Mouse (Mus musculus) heart, adult 11 months (tissue): ENCODE measurements around the gene Kif3b.
"Not testable (repeated sequence)": the region's sequence is repeated elsewhere in the genome, so short reads cannot be mapped to it uniquely, and the experiment has no call there.

ENCODE experiments used
- DNase-seq: peaks from one replicate; pipeline ENCODE4 v3.0.0; 2022

The Kif3b gene

DNA sequence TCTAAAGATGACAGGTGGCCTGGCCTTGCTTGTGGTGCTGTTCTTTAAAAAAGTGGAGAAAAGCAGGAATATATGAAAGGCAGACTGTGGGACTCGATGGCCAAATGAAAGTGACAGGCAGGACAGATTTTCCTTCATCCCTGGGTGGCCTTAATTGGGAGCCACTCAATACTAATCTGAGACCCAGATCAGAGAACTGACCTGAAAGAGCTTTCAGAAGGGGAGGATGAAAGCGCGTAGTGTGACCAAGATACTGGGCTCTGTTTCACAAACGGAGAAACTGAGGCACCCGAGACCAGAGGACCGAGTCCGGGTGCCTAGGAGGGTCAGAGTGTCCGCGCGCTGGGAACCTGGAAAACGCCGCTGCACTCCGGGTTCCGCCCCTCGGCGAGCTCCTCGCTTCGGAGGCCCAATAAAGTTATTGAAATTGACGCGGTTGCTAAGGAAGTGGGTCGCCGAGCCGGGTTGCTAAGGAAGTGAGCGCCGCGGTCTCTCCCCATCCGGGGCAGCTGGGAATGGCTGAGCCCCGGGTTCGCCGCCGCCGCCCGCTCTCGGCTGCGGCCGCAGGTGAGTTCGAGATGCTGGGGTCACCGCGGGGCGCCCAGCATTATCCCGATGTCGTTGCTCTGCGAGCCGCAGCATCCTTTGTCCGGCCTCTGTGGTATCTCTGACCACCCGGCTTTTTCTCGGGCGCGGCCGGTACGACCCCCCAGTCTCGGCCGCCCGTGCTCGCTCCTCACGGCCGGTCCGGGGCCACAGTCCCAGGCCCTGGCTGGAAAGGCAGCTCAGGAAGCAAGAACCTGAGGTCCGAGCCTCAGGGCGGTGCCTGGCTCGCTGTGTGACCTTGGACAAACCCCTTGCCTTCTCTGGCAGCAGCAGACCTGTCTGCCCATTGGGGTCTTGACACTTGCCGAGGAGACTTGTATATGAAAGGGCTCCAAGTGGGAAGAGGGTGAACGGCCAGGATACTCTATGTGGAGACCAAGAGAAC, at the start of gene Kif3b:
Gene Kif3b (plus strand): TSS at position 476 of the 991 bp plus-strand sequence.
- DNase-seq = peak; percentile 99

DNA sequence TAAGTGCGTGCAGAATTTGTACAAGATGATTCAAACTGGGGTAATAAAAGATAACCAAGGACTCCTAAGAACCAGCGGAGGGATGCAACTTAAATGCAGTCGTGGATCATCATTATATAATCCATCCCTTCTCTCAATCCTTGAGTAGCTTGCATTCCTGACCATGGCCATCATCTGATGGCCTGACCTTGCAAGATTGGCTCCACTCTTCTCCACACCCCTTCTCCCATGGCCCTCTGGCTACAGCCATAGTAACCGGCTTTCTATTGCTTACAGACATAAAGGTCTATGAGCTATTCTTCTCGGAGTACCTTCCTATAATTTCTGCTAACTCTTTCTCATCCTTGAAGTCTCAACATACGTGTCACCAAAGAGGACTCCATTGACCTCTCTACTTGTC, 49.1 kb upstream of the Kif3b start:
- no peak for DNase-seq

GRCm38 (mm10) chr2:153249751-153250150, 41.5 kb upstream of the Kif3b start:
- no peak for DNase-seq

GRCm38 (mm10) chr2:153256604-153257003, 34.6 kb upstream of the Kif3b start:
- DNase-seq = no peak

GRCm38 (mm10) chr2:153259030-153259863, 32.0 kb upstream of the Kif3b start:
- no peak for DNase-seq

DNA sequence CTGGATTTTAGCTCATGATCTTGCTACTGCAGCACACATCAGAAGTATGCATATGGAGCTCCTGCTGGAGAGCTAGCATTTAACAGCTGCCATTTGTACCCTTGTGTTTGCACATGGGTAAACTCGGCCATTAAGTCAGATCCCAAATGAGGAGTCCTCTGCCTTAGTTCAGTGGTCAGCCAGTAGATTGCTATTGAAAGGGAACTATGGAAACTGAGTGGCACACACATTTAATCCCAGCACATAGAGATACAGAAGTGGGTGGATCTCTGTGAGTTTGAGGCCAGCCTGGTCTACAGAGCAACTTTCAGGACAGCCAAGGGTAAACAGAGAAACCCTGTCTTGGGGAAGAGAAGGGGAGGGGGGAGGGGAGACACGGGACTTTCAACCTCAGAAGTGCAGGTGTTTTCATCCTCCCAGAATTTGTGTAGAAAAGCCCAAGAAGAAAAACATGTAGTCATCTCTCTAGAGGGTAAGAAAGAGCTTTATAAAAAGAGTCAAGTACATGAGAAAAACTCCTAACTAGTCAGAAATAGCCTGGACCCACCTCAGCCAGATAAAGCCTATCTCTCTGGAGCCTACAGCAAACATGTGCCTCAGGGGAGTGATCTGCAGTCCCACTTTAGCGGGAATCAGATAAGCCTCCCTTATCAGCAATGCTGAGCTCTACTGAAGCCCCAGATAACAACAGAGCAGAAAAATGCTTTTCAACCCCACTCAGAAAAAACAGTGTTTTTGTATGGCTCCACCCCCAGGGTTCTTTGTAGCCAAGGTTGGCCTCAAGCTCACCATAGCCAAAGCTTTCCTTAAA, 31.1 kb upstream of the Kif3b start:
- no peak for DNase-seq

DNA sequence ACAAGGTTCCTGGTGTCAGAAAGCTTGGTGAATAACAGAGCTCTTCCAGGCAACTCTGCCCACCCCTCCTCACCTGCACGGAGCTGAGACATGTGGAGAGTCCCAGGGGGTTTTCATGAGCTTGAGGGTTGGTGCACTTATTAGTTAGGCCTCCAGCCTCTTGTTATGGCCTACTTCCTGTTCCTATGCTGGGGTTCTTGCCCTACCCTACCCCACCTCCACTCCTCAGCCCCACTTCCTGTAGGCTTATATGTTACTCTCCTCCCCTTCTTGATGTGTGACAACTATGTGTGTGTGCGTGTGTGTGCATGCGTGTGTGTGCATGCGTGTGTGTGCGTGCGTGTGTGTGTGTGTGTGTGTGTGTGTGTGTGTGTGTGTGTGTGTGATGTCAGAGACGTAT, 28.2 kb upstream of the Kif3b start:
- no peak for DNase-seq

- no peak for DNase-seq
Measured at GRCm38 (mm10) chr2:153267331-153267730, 23.9 kb upstream of the Kif3b start.

DNA sequence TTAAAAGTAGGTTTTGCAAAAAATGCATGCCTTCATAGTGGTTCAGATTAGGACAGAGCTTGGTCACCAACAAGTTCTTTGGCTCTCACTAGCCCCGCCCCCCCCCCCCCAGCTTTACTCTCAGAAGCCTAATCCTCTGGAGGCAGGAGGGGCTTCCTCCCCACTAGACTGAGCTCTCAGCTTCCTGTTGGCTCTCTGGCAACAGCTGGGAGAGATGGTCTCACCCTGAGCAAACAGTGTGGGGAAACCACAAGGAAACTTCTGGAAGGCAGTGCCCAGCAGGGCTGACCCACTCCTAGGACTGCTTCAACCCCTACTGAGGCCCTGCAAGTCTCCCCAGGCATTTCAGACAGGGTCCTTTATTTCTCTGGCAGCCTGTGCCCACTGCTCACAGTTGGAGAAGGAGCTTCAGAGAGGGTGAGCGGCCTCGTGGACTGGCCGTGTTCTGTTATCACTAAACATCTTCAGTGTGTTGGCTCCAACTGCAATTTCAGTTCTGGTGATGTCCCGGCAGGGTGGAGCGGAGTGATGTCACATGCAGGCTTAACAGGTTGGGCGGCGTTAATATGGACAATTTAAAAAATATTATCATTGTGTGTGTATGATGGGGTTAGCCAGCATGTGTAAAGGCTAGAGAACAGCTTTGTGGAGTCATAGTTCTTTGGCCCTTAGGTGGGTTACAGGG, 20.8 kb upstream of the Kif3b start:
- DNase-seq = not testable (repeated sequence)

GRCm38 (mm10) chr2:153274200-153274918, 16.9 kb upstream of the Kif3b start:
- DNase-seq = not testable (repeated sequence)

DNA sequence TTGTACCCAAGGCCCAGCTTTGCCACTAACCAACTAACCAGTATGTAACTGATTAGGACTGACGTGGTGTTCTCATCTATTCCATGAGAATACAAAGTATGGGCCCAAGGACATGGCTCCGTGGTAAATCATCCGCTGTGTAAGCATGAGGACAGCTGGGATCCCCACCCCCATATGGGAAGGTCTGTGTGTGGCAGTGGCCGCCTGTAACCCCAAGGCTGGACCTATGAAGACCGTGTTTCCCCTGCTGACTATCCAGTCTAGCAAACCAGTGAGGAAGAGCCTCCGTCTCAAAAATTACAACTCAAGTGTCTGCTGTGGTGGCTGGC, 16.3 kb upstream of the Kif3b start:
- no peak for DNase-seq

- DNase-seq = not testable (repeated sequence)
Measured at GRCm38 (mm10) chr2:153275577-153275976, 15.6 kb upstream of the Kif3b start.

DNA sequence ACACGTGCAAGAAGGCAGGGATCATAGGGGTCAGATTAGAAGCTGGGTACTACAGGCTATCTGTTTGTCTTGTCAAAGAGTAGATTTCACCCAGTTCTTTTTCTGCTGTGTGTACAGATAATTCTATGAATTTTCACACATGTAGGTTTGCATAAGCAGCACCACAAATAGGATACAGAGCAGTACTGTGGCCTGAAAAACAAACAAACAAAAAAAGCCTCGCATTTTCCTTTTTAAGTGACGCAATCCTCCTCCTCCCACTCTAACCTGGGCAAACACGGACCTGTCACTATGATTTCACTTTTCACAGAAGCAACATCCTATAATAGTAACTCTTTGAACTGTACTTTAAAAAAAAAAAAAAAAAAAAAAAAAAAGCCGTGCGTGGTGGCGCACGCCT, 14.8 kb upstream of the Kif3b start:
- no peak for DNase-seq

- DNase-seq = not testable (repeated sequence)
Measured at GRCm38 (mm10) chr2:153276846-153277245, 14.4 kb upstream of the Kif3b start.

DNA sequence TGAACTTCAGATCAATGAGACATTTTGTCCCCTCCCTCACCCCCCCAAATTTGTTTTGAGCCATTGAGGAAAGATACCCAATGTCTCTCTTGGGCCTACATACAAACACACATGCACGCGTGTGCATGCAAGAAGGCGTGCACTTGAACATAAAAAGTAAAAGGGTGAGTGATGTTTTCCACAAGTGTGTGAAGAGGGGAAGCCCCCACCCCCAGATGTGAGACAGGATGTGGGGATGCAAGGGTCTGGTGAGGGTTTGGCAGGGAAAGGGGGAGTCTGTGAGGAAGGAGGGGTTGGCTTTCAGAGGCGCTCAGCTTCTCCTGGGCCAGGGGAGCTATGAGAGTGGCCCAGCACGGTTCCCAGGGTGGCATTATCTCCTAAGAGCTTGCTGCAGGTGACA, 12.9 kb upstream of the Kif3b start:
- no peak for DNase-seq

GRCm38 (mm10) chr2:153283919-153284318, 7.3 kb upstream of the Kif3b start:
- DNase-seq = no peak

DNA sequence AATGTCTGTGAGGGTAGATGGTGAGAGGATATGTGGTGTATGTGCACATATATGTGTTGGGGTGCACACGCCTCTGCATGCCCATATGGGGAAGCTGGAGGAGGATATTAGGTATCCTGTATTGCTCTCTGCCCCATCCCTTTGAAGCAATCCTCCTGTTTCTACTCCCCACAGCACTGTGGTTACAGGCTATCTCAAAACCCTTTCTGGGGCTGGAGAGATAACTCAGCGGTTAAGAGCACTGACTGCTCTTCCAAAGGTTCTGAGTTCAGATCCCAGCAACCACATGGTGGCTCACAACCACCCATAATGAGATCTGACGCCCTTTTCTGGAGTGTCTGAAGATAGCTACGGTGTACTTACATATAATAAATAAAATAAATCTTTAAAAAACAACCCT, 4.7 kb upstream of the Kif3b start:
- DNase-seq = no peak

DNA sequence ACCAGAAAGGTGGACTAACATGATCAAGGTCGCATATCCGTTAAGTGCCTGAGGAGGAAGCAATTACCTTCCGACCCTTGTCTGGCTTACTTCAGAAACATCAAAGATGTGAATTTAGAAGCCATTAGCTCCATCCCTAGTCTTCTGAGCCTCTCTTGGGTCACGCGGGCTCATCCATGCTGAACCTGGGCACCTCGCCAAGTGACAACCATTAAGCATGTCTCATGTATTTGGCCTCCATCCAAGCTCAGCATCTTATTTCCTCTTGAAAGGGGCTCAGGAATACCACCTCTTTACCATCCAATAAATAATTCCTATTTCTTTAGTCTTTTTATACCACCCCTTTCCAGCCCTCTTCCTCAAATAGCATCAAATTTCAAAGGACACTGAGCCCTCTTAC, 3.4 kb upstream of the Kif3b start:
- no peak for DNase-seq

GRCm38 (mm10) chr2:153292305-153292861, 1.2 kb downstream of the Kif3b start:
- peak; percentile 92 for DNase-seq

- no peak for DNase-seq
Measured at GRCm38 (mm10) chr2:153295196-153295595, 4.0 kb downstream of the Kif3b start.

DNA sequence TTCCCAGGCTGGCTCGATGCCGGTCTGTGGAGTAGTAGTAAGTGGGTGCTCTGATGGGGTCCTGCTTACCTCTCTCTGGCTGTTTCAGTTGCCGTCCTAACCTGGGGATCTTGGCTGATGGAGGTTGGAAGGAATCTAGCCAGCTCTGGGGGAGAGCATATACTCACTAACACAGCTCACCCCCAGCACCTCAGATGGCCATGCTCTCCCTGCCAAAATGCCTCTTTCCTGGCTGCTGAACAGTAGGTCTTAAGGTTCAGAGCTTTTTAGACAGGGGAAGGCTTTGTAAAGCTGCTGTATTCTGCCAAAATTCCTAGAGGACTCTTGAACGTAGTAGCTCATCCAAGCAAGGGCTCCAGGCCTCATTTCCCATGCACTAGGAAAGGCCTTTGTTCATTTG, 6.6 kb downstream of the Kif3b start:
- no peak for DNase-seq
